Mouse (Mus musculus): ENCODE results near the gene Pik3c2a.

GRCm38 (mm10) chr7:116329858-116330257, 113.4 kb downstream of the Pik3c2a start:
- TF ChIP-seq CTCF (IDR thresholded peaks at IDR 0.05; ENCODE audit: extremely low read depth, insufficient read depth, insufficient read length, insufficient replicate concordance) (no peak), POLR2A (IDR thresholded peaks at IDR 0.05; ENCODE audit: low read depth, low read length) (no peak)
